Mouse (Mus musculus) left cerebral cortex, postnatal 14 days (tissue): Measurements from ENCODE around the gene Mapkapk5. TPM values are rescaled to one million over a fixed set of nuclear protein-coding genes. Genes with fewer than 3 reads are reported as not detected.
"Not testable (repeated sequence)": the region's sequence is repeated elsewhere in the genome, so short reads cannot be mapped to it uniquely, and the experiment has no call there.

Experiments
- DNase-seq, 2 experiments: peaks; one replicate each; pipeline ENCODE4 v3.0.0; 2021 to 2022; ENCODE audit warnings: low spot score in 2 of 2, mixed read lengths in 1 of 2
- intact Hi-C: fragments of 180-260 bp; cut with DNase I; formaldehyde crosslinking; loops from one replicate; pipeline ENCODE4 v1.15.1; 2025
- total RNA-seq, 2 experiments: library from RNA; stranded (reverse); gene quantifications; 2 replicates each; pipeline ENCODE4 v1.2.3; 2021

The Mapkapk5 gene
- total RNA-seq, 2 experiments from 2014 or later: 78.9 to 82.4 TPM

DNA sequence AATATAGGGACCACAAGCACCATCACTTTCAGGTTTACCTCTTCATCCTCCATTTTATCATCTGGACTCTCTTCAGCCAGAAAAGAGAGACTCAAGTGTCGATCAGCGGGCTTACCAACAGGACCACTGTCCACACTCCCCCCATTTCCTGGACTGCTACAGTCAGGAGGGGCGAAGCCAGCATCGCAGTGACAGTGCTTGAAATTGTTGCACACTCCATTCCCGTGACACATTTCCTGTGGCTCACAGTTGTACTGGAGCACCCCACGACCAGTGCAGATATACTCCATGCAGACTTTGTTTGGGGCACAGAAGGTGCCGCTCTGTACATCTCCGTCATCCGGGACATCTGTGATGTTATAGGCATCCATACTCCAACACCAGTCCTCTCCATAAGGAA lies 26.7 kb downstream of the Mapkapk5 start:
- no peak for DNase-seq
- intact Hi-C loops: no loop called here

GRCm38 (mm10) chr5:121510009-121510408 lies 35.7 kb downstream of the Mapkapk5 start:
- DNase-seq: no peak
- intact Hi-C loops: no loop called here

DNA sequence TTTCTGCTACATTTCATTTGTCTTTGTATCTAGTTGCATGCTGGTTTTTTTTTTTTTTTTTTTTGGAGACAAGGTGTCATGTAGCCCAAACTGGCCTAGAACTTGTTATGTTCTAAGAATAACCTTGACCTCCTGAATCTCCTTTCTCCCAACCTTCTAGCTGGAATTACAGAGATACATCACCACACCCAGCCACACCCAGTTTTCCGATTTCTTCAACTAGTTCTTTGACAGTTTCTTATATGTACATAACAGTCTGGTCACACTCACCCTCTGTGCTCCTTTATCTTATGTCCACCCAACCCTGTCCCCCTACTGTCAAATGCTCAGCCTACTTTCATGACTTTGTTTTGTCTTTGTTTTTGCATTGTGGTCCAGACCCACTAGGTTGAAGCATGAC lies 38.9 kb downstream of the Mapkapk5 start:
- intact Hi-C loops: no loop called here
- DNase-seq: no peak

DNA sequence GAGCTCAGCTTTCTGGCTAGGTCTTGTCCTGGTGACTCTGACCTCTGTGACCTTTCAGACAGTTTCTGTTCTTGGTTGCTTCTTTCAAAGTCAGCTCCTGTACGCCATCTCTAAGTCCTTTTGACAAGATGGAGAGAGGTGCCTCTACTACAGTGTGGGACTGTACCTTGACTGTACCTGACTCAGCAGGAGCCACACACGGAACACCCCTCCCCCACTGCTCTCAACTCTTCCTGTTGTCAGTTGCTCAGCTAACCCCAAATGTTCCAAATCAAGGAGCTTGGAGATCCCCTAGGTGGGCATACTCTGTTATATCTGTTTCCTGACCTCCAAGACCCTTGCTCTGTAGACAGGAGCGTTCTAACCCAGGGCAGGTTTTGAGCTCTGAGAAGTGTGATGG lies 42.5 kb downstream of the Mapkapk5 start, which contains the start of gene Adam1b:
Adam1b (minus strand) TSS at position 205 of the 400 bp plus-strand sequence.
- intact Hi-C loops: no loop called here
- DNase-seq: no peak

- intact Hi-C loops: not testable (repeated sequence)
Measured at GRCm38 (mm10) chr5:121501424-121501996, 44.2 kb downstream of the Mapkapk5 start.

GRCm38 (mm10) chr5:121500719-121501118 lies 45.0 kb downstream of the Mapkapk5 start:
- DNase-seq: no peak

More at GRCm38 (mm10) chr5:121501424-121501996, 44.2 kb downstream of the Mapkapk5 start:
- not testable (repeated sequence) for DNase-seq

GRCm38 (mm10) chr5:121493305-121493704 lies 52.4 kb downstream of the Mapkapk5 start:
- peak; percentile 60 to 82 for DNase-seq
- intact Hi-C loops: no loop called here

More at GRCm38 (mm10) chr5:121500719-121501118, 45.0 kb downstream of the Mapkapk5 start:
- intact Hi-C loops: no loop called here

GRCm38 (mm10) chr5:121484801-121485200 lies 60.9 kb downstream of the Mapkapk5 start:
- DNase-seq: no peak
- intact Hi-C loops: no loop called here

DNA sequence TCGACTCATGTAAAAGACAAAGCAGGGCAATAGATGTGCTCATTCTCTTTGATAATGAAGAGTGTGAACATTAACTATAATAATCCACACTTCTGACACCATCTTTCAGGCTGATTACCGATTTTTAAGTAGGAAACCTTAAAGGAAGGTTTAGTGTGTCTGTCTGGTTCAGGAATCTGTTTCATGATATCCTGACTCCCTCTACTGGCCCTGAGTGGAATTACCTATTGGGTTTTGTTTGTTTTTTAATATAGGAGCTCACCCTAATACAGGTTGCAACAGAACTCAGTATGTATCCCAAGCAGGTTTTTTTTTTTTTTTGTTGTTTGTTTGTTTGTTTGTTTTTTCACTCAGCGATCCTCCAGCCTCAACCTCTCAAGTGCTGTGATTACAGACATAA lies 68.0 kb downstream of the Mapkapk5 start:
- peak; percentile 68 to 81 for DNase-seq
- intact Hi-C loops: loop anchor here (2.0 kb wide), 1 partner anchor 25 kb away; the partner anchor contains the start of gene Erp29

- DNase-seq: no peak
- intact Hi-C loops: loop anchor here (2.0 kb wide), 1 partner anchor 23 kb away; the partner anchor contains the start of gene Erp29
Measured at GRCm38 (mm10) chr5:121476040-121476439, 69.7 kb downstream of the Mapkapk5 start.

Other genes with a start within 250 kb of the Mapkapk5 start
- 10 to 100 TPM; 90.1 to 95.7 TPM for gene Trafd1, start 160.3 kb downstream of the Mapkapk5 start, total RNA-seq
- gene Naa25, start 148.0 kb downstream of the Mapkapk5 start, total RNA-seq: 10 to 100 TPM; 45.8 to 48.0 TPM
- 1 to 10 TPM; 5.7 to 6.8 TPM for gene Tmem116, start 94.0 kb downstream of the Mapkapk5 start, total RNA-seq
- gene Erp29, start 93.4 kb downstream of the Mapkapk5 start, total RNA-seq: 100 to 1,000 TPM; 152 to 170 TPM
- not detected for gene Adam1b, start 42.5 kb downstream of the Mapkapk5 start, total RNA-seq
- 1 to 10 TPM; 7.4 to 9.0 TPM for gene Adam1a, start 423 bp downstream of the Mapkapk5 start, total RNA-seq
- not detected for gene Gm42878, start 423 bp downstream of the Mapkapk5 start, total RNA-seq
- gene Aldh2, start 47.9 kb upstream of the Mapkapk5 start, total RNA-seq: 10 to 100 TPM; 77.4 to 87.7 TPM
- gene Acad12, start 73.0 kb upstream of the Mapkapk5 start, total RNA-seq: 1 to 10 TPM; 5.0 to 5.5 TPM
- gene Acad10, start 114.6 kb upstream of the Mapkapk5 start, total RNA-seq: 1 to 10 TPM; 3.1 to 3.3 TPM
- 10 to 100 TPM; 55.0 to 59.1 TPM for gene Brap, start 114.7 kb upstream of the Mapkapk5 start, total RNA-seq
- 100 to 1,000 TPM; 256 TPM for gene Atxn2, start 165.4 kb upstream of the Mapkapk5 start, total RNA-seq